Mouse (Mus musculus): ENCODE measurements around the gene Kcnk13. TPM values are rescaled to one million over a fixed set of nuclear protein-coding genes. Genes with fewer than 3 reads are reported as not detected.

The Kcnk13 gene
- total and polyA plus RNA-seq, 2 experiments from 2014 or later, result 2.5 to 4.3 TPM

- no peaks in the 10 kb centered on the region for H3K4me1 ChIP-seq (ENCODE audit: insufficient read depth)
- no peaks in the 10 kb centered on the region for H3K36me3 ChIP-seq (ENCODE audit: insufficient read depth)
- no peak for TF ChIP-seq CTCF (IDR thresholded peaks at IDR 0.05; ENCODE audit: low read depth)
- DNase-seq (no peak), ATAC-seq (no peak)
- WGBS, result 78% methylated on average over 2 of the region's 2 CpGs
- H3K9ac ChIP-seq, result no peak overlapping the region
- no peak overlapping the region for H3K4me2 ChIP-seq (ENCODE audit: low read depth)
- no peak overlapping the region for H3K27ac ChIP-seq (ENCODE audit: low read depth, low read length)
- H3K27me3 ChIP-seq (ENCODE audit: insufficient read depth, low read length), result no peaks in the 10 kb centered on the region
- no peak overlapping the region for H3K4me3 ChIP-seq (ENCODE audit: low read depth, low read length)
- no peaks in the 10 kb centered on the region for H3K9me3 ChIP-seq (ENCODE audit: low read length)
These were observed 42.4 kb downstream of the Kcnk13 start for GRCm38 (mm10) chr12:100006681-100007080.

- WGBS, result 91% methylated on average over 3 of the region's 3 CpGs
- TF ChIP-seq CTCF (IDR thresholded peaks at IDR 0.05; ENCODE audit: low read depth), result no peak
- Histone ChIP-seq H3K27me3 (ENCODE audit: insufficient read depth, low read length) (no peaks in the 10 kb centered on the region), H3K36me3 (ENCODE audit: insufficient read depth) (no peaks in the 10 kb centered on the region), H3K4me1 (ENCODE audit: insufficient read depth) (no peaks in the 10 kb centered on the region), H3K9me3 (ENCODE audit: low read length) (no peaks in the 10 kb centered on the region), H3K27ac (ENCODE audit: low read depth, low read length) (no peak overlapping the region), H3K9ac (no peak overlapping the region), H3K4me2 (ENCODE audit: low read depth) (no peak overlapping the region), H3K4me3 (ENCODE audit: low read depth, low read length) (no peak overlapping the region)
- ATAC-seq (no peak), DNase-seq (no peak)
These were observed 48.5 kb downstream of the Kcnk13 start for GRCm38 (mm10) chr12:100012839-100013238.

- Histone ChIP-seq H3K4me2 (ENCODE audit: low read depth) (no peak overlapping the region), H3K9me3 (ENCODE audit: low read length) (no peaks in the 10 kb centered on the region), H3K27ac (ENCODE audit: low read depth, low read length) (no peak overlapping the region), H3K4me1 (ENCODE audit: insufficient read depth) (no peaks in the 10 kb centered on the region), H3K4me3 (ENCODE audit: low read depth, low read length) (no peak overlapping the region), H3K27me3 (ENCODE audit: insufficient read depth, low read length) (no peaks in the 10 kb centered on the region), H3K36me3 (ENCODE audit: insufficient read depth) (no peaks in the 10 kb centered on the region), H3K9ac (no peak overlapping the region)
- WGBS, result 92% methylated on average over 5 of the region's 5 CpGs
- ATAC-seq (no peak), DNase-seq (no peak)
- no peak for TF ChIP-seq CTCF (IDR thresholded peaks at IDR 0.05; ENCODE audit: low read depth)
These were observed 50.8 kb downstream of the Kcnk13 start for GRCm38 (mm10) chr12:100015146-100015545.

GRCm38 (mm10) chr12:100017709-100018108, 53.4 kb downstream of the Kcnk13 start:
- H3K36me3 ChIP-seq (ENCODE audit: insufficient read depth), result no peaks in the 10 kb centered on the region
- no peak overlapping the region for H3K9ac ChIP-seq
- no peaks in the 10 kb centered on the region for H3K27me3 ChIP-seq (ENCODE audit: insufficient read depth, low read length)
- no peak overlapping the region for H3K4me2 ChIP-seq (ENCODE audit: low read depth)
- no peaks in the 10 kb centered on the region for H3K9me3 ChIP-seq (ENCODE audit: low read length)
- no peak overlapping the region for H3K4me3 ChIP-seq (ENCODE audit: low read depth, low read length)
- H3K4me1 ChIP-seq (ENCODE audit: insufficient read depth), result no peaks in the 10 kb centered on the region
- no peak for TF ChIP-seq CTCF (IDR thresholded peaks at IDR 0.05; ENCODE audit: low read depth)
- 54% methylated on average over 6 of the region's 6 CpGs for WGBS
- DNase-seq (peak; percentile 68), ATAC-seq (peak; percentile 74)
- no peak overlapping the region for H3K27ac ChIP-seq (ENCODE audit: low read depth, low read length)

GRCm38 (mm10) chr12:100022490-100022889, 58.2 kb downstream of the Kcnk13 start:
- 84% methylated on average over 5 of the region's 5 CpGs for WGBS

GRCm38 (mm10) chr12:100023821-100024365, 59.6 kb downstream of the Kcnk13 start:
- Histone ChIP-seq H3K4me2 (ENCODE audit: low read depth) (no peak overlapping the region), H3K27ac (ENCODE audit: low read depth, low read length) (no peak overlapping the region), H3K4me3 (ENCODE audit: low read depth, low read length) (no peak overlapping the region), H3K4me1 (ENCODE audit: insufficient read depth) (peaks cover 4% of the 10 kb centered on the region; the same call in 1 of the 2 replicates), H3K9me3 (ENCODE audit: low read length) (no peaks in the 10 kb centered on the region), H3K36me3 (ENCODE audit: insufficient read depth) (no peaks in the 10 kb centered on the region), H3K9ac (no peak overlapping the region), H3K27me3 (ENCODE audit: insufficient read depth, low read length) (no peaks in the 10 kb centered on the region)
- ATAC-seq (no peak), DNase-seq (no peak)
- 76% methylated on average over 12 of the region's 12 CpGs for WGBS
- no peak for TF ChIP-seq CTCF (IDR thresholded peaks at IDR 0.05; ENCODE audit: low read depth)

More at GRCm38 (mm10) chr12:100022490-100022889, 58.2 kb downstream of the Kcnk13 start:
- no peaks in the 10 kb centered on the region for H3K36me3 ChIP-seq (ENCODE audit: insufficient read depth)
- H3K4me2 ChIP-seq (ENCODE audit: low read depth), result no peak overlapping the region
- no peaks in the 10 kb centered on the region for H3K27me3 ChIP-seq (ENCODE audit: insufficient read depth, low read length)
- H3K27ac ChIP-seq (ENCODE audit: low read depth, low read length), result no peak overlapping the region
- peaks cover 4% of the 10 kb centered on the region; the same call in 1 of the 2 replicates for H3K4me1 ChIP-seq (ENCODE audit: insufficient read depth)
- no peak overlapping the region for H3K4me3 ChIP-seq (ENCODE audit: low read depth, low read length)
- no peak for DNase-seq
- no peak overlapping the region for H3K9ac ChIP-seq
- ATAC-seq, result no peak
- no peak for TF ChIP-seq CTCF (IDR thresholded peaks at IDR 0.05; ENCODE audit: low read depth)
- no peaks in the 10 kb centered on the region for H3K9me3 ChIP-seq (ENCODE audit: low read length)

GRCm38 (mm10) chr12:100025675-100026074, 61.4 kb downstream of the Kcnk13 start:
- Histone ChIP-seq H3K36me3 (ENCODE audit: insufficient read depth) (no peaks in the 10 kb centered on the region), H3K9ac (no peak overlapping the region), H3K4me2 (ENCODE audit: low read depth) (no peak overlapping the region), H3K4me3 (ENCODE audit: low read depth, low read length) (no peak overlapping the region), H3K27me3 (ENCODE audit: insufficient read depth, low read length) (no peaks in the 10 kb centered on the region), H3K9me3 (ENCODE audit: low read length) (no peaks in the 10 kb centered on the region), H3K27ac (ENCODE audit: low read depth, low read length) (no peak overlapping the region), H3K4me1 (ENCODE audit: insufficient read depth) (peaks cover 4% of the 10 kb centered on the region; the same call in 1 of the 2 replicates)
- ATAC-seq, result peak; percentile 59
- no peak for TF ChIP-seq CTCF (IDR thresholded peaks at IDR 0.05; ENCODE audit: low read depth)
- DNase-seq, result peak; percentile 14
- 13% methylated on average over 11 of the region's 11 CpGs for WGBS
